Mouse (Mus musculus): Measurements from ENCODE around the gene Rcvrn. TPM values are rescaled to one million over a fixed set of nuclear protein-coding genes. Genes with fewer than 3 reads are reported as not detected.

Gene Rcvrn
- polyA plus RNA-seq, 1 experiment from 2014 or later, result not detected

DNA sequence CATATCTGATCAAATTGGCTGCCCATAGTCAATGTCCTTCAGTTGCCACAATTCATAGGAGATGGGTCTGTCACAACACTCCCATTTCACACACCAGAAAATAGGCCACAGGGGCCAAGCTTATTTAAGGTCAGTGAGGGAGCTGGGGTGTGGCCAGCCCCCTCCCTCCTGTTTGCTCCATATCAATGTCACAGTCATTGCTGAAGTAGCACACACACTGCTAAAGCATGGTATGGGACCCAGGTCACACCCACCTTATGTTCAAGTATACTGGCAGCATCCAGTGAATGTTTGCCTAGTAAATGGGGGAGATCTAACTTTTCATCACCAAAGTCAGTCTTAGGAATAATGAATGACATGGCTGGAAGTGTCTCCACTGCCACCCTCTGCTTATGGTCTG lies 33.6 kb downstream of the Rcvrn start:
- H3K4me1 ChIP-seq, result no peaks in the 10 kb centered on the region
- ATAC-seq (ENCODE audit: borderline replicate concordance, extremely low read depth, low FRiP score, low TSS enrichment), result no peak
- no peak overlapping the region for H3K27ac ChIP-seq
- H3K4me3 ChIP-seq, result no peak overlapping the region
- H3K27me3 ChIP-seq, result no peaks in the 10 kb centered on the region
- H3K36me3 ChIP-seq, result no peaks in the 10 kb centered on the region
- no peak overlapping the region for H3K4me2 ChIP-seq
- H3K9ac ChIP-seq, result no peak overlapping the region
- no peaks in the 10 kb centered on the region for H3K9me3 ChIP-seq

DNA sequence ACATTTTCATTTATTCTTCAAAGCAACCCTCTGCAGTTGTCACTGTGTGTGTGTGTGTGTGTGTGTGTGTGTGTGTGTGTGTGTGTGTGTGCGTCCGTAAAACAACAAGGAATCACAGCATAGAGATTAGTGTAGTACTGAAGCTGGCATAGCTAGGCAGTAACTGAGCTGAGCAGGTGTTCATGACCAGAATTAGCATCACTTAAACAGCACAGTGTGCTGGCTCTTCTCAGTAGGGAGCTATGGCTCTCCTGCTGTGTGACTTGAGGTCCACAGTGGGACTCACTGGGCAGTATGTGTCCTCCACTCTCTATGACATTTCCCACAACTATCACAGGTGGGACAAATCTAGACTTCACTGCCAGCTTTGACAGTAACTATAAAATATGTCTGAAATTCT lies 35.9 kb downstream of the Rcvrn start:
- Histone ChIP-seq H3K36me3 (no peaks in the 10 kb centered on the region), H3K4me3 (no peak overlapping the region), H3K4me1 (no peaks in the 10 kb centered on the region), H3K27ac (no peak overlapping the region), H3K27me3 (no peaks in the 10 kb centered on the region), H3K9ac (no peak overlapping the region), H3K4me2 (no peak overlapping the region), H3K9me3 (no peaks in the 10 kb centered on the region)
- 90% methylated on average over 2 of the region's 2 CpGs for WGBS
- ATAC-seq (ENCODE audit: borderline replicate concordance, extremely low read depth, low FRiP score, low TSS enrichment), result no peak

DNA sequence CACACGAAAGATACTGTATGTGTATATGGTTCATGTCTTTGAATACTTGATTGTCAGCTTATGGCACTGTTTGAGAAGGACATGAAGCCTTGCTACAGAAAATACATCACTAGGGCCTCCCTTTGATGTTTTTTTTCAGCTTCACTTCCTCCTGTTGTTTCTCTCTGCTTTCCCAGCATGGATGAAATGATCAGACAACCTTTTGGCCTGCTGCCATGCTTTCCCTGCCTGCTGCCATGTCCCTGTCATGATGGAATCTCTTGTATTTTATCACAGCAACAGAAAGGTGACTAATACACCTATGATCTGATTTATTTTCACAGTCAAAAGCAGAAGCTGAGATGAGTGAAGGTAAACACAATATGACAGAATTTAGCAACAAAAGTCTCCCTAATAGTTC lies 38.6 kb downstream of the Rcvrn start:
- H3K4me2 ChIP-seq, result no peak overlapping the region
- H3K27me3 ChIP-seq, result no peaks in the 10 kb centered on the region
- no peaks in the 10 kb centered on the region for H3K36me3 ChIP-seq
- no peak overlapping the region for H3K9ac ChIP-seq
- no peak overlapping the region for H3K4me3 ChIP-seq
- no peak overlapping the region for H3K27ac ChIP-seq
- ATAC-seq (ENCODE audit: borderline replicate concordance, extremely low read depth, low FRiP score, low TSS enrichment), result no peak
- WGBS, result 44% methylated on average over 1 of the region's 1 CpGs
- no peaks in the 10 kb centered on the region; the same call in 1 of the 2 replicates for H3K4me1 ChIP-seq
- H3K9me3 ChIP-seq, result no peaks in the 10 kb centered on the region

DNA sequence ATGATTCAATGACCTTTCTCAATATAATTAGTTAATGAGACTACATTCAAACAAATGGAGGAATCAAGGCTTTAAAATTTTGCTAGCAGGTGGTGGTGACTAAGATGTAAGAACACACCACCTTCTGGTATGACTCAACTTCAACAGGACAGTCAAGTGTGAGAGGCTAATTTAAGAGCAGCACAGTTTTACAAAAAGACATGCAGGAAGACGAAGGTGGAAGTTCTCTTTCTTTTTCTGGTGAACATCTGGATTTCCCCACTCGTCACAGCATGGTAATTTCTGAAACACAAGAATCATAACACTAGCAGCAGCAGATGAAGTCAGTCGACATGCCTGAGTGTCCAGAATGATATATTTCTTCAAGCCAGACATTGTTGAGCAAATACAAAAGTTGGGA lies 39.5 kb downstream of the Rcvrn start:
- H3K4me2 ChIP-seq, result no peak overlapping the region
- no peaks in the 10 kb centered on the region for H3K27me3 ChIP-seq
- WGBS, result 57% methylated on average over 3 of the region's 3 CpGs
- H3K36me3 ChIP-seq, result no peaks in the 10 kb centered on the region
- H3K27ac ChIP-seq, result no peak overlapping the region
- H3K9ac ChIP-seq, result no peak overlapping the region
- no peak for ATAC-seq (ENCODE audit: borderline replicate concordance, extremely low read depth, low FRiP score, low TSS enrichment)
- H3K4me3 ChIP-seq, result no peak overlapping the region
- peaks cover 4% of the 10 kb centered on the region; the same call in 1 of the 2 replicates for H3K4me1 ChIP-seq
- no peaks in the 10 kb centered on the region for H3K9me3 ChIP-seq

DNA sequence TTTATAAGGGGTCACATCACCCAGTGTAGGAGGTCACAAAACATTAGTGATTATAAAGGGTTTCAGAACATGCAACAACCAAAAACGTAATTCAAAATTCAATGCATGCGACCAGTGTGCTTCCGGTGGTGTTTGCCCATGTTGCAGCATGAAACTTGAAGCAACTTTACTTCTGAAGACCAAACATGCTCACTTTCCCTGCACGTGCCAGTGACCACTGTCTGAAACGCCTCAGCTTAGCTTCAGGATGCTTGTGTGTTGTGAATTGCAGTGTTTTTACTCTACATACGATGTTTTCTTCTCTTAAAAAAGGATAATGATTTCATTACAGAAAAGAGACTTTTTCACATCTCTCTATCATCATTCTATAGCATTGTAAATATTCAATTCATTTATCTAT lies 43.2 kb downstream of the Rcvrn start:
- Histone ChIP-seq H3K4me2 (no peak overlapping the region), H3K27ac (no peak overlapping the region), H3K9ac (no peak overlapping the region), H3K4me3 (no peak overlapping the region), H3K27me3 (no peaks in the 10 kb centered on the region), H3K4me1 (peaks cover 4% of the 10 kb centered on the region; the same call in 1 of the 2 replicates), H3K9me3 (no peaks in the 10 kb centered on the region), H3K36me3 (no peaks in the 10 kb centered on the region)
- no peak for ATAC-seq (ENCODE audit: borderline replicate concordance, extremely low read depth, low FRiP score, low TSS enrichment)
- WGBS, result 73% methylated on average over 6 of the region's 6 CpGs

DNA sequence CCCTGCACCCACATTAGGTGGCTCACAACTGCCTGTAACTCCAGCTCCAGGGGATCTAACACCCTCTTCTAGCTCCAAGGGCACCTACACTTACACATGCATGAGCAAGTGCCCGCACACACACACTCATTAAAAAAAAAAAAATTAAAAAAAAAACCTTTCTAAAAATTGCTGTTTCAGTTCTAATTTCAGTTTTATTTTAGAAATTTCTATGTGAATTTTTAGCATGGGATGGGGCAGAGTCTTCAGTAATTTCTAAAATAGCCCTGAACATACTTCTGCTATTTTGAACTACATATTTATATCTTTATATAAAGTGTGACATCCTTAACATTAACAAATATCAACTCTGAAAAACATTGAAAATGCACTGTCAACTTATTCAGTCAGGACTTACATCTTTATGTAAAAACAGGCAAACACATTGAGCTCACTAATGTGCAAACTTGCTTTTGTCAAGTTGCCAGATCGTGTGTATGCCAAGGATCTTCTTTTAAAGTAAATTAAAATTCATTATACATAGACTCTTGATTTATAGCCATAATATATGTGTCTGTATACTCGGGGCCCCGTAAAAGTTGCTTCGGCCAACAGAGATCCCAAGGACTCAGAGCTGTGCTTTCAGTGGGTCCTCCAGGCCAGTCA lies 43.8 kb downstream of the Rcvrn start:
- Histone ChIP-seq H3K36me3 (no peaks in the 10 kb centered on the region), H3K9me3 (no peaks in the 10 kb centered on the region), H3K27me3 (no peaks in the 10 kb centered on the region), H3K4me3 (no peak overlapping the region), H3K4me2 (no peak overlapping the region), H3K27ac (no peak overlapping the region), H3K9ac (no peak overlapping the region), H3K4me1 (peaks cover 4% of the 10 kb centered on the region; the same call in 1 of the 2 replicates)
- 66% methylated on average over 5 of the region's 5 CpGs for WGBS
- no peak for ATAC-seq (ENCODE audit: borderline replicate concordance, extremely low read depth, low FRiP score, low TSS enrichment)

DNA sequence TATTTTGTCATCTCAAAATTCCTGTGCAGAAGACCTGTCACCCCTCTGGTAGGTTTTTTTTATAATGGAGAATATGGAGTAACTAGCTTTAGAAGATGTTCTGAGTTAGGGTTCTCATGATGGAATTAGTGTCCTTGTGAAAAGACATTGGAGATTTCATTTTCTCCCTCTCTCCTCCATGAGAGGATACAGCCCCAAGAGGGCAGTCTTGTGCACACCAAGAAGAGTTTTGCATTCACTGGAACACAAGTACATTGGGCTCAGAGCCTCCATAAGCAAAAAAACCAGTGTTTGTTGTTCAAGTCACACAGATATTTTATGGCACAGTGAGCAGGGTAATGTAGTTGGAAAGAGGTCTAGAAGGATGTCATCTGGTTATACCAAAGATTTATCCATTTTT lies 46.4 kb downstream of the Rcvrn start:
- no peak overlapping the region for H3K4me2 ChIP-seq
- no peak overlapping the region for H3K27ac ChIP-seq
- no peaks in the 10 kb centered on the region for H3K36me3 ChIP-seq
- no peaks in the 10 kb centered on the region for H3K9me3 ChIP-seq
- H3K27me3 ChIP-seq, result no peaks in the 10 kb centered on the region
- H3K4me3 ChIP-seq, result no peak overlapping the region
- H3K4me1 ChIP-seq, result peaks cover 4% of the 10 kb centered on the region; the same call in 1 of the 2 replicates
- no peak overlapping the region for H3K9ac ChIP-seq
- ATAC-seq (ENCODE audit: borderline replicate concordance, extremely low read depth, low FRiP score, low TSS enrichment), result no peak

Other genes starting within 250 kb of the Rcvrn start
- 11.7 and 13.0 TPM in 2 replicates for gene Gas7, start 239.9 kb upstream of the Rcvrn start, polyA plus RNA-seq (2015; fragmentation: Nextera tagmentation; extraction: Ambion mirVana)
- 0.13 and 0.37 TPM in 2 replicates for gene Glp2r, start 75.8 kb downstream of the Rcvrn start, polyA plus RNA-seq (2015; fragmentation: Nextera tagmentation; extraction: Ambion mirVana)
- gene Gsg1l2, start 79.3 kb downstream of the Rcvrn start, polyA plus RNA-seq (2015; fragmentation: Nextera tagmentation; extraction: Ambion mirVana), result not detected in 2 replicates
- gene Dhrs7c, start 102.9 kb downstream of the Rcvrn start, polyA plus RNA-seq (2015; fragmentation: Nextera tagmentation; extraction: Ambion mirVana), result 0.64 and 0.67 TPM in 2 replicates
- gene Usp43, start 226.8 kb downstream of the Rcvrn start, polyA plus RNA-seq (2015; fragmentation: Nextera tagmentation; extraction: Ambion mirVana), result 3.2 and 3.7 TPM in 2 replicates

Measured in lung, embryonic 15.5 days (tissue).